Mouse (Mus musculus) CH12.LX (cell line): Measurements from ENCODE around the gene Ago4. TPM values are rescaled to one million over a fixed set of nuclear protein-coding genes. Genes with fewer than 3 reads are reported as not detected.

Experiments used
- DNase-seq: peaks from one replicate; pipeline ENCODE4 v3.0.0-alpha.2; 2013; ENCODE audit errors: extremely low read depth
- H3K27ac ChIP-seq: 2 replicates; pipeline ENCODE4 v1.5.1; 2012; ENCODE audit warnings: low read depth, mild to moderate bottlenecking, control low read depth, moderate library complexity; ENCODE audit not compliant: insufficient read depth
- H3K27me3 ChIP-seq: replicated peaks from 2 replicates; pipeline ENCODE3; 2012; ENCODE audit warnings: inconsistent platforms
- H3K36me3 ChIP-seq, 2 experiments: replicated peaks in 1 of 2; 2 replicates each; pipeline versions ENCODE3 to v1.6.1; 2012; ENCODE audit warnings: inconsistent platforms in 1 of 2, low read length in 1 of 2, mild to moderate bottlenecking in 1 of 2, mixed read lengths in 1 of 2, moderate library complexity in 1 of 2; ENCODE audit not compliant: control insufficient read depth in 1 of 2, insufficient read depth in 1 of 2
- H3K4me1 ChIP-seq, 2 experiments: 2 replicates each; pipeline ENCODE4 v1.6.1; 2012; ENCODE audit warnings: inconsistent platforms in 1 of 2, moderate library complexity in 1 of 2; ENCODE audit not compliant: insufficient read depth in 2 of 2, control insufficient read depth in 1 of 2
- H3K4me2 ChIP-seq: 2 replicates; pipeline ENCODE4 v1.6.1; 2012; ENCODE audit warnings: low read depth, mild to moderate bottlenecking, control low read depth; ENCODE audit not compliant: poor library complexity, insufficient read depth, severe bottlenecking
- H3K4me3 ChIP-seq, 3 experiments: fragments of 150-350 bp in 1 of 3; sonication (generic) in 1 of 3; replicated peaks in 1 of 3; 2 replicates each; pipeline versions ENCODE3 to v1.5.1; 2011 to 2012; ENCODE audit warnings: low read depth in 2 of 3, low read length in 2 of 3, mild to moderate bottlenecking in 2 of 3, moderate library complexity in 2 of 3, control low read depth in 1 of 3, improper control_type of control experiment in 1 of 3, inconsistent platforms in 1 of 3, mixed read lengths in 1 of 3; ENCODE audit not compliant: poor library complexity in 1 of 3
- H3K79me2 ChIP-seq: replicated peaks from 2 replicates; pipeline ENCODE4 v1.6.1; 2012; ENCODE audit warnings: mild to moderate bottlenecking, moderate library complexity; ENCODE audit not compliant: control insufficient read depth, poor library complexity, insufficient read depth, severe bottlenecking; ENCODE audit errors: extremely low read depth
- H3K9ac ChIP-seq: 2 replicates; pipeline ENCODE4 v1.6.1; 2012; ENCODE audit warnings: low read depth, mild to moderate bottlenecking, control low read depth, moderate library complexity; ENCODE audit not compliant: insufficient read depth
- H3K9me3 ChIP-seq: replicated peaks from 2 replicates; pipeline ENCODE3; 2012; ENCODE audit warnings: low read length, inconsistent platforms, mixed read lengths
- CHD1 ChIP-seq: IDR thresholded peaks from 2 replicates; pipeline ENCODE4 v1.6.1; 2012; ENCODE audit warnings: low read depth, low read length, improper control_type of control experiment, inconsistent platforms
- CTCF ChIP-seq, 2 experiments: IDR thresholded peaks in 1 of 2; conservative IDR thresholded peaks in 1 of 2; 2 replicates each; pipeline ENCODE4 v1.5.1; 2011 to 2012; ENCODE audit warnings: low read depth in 2 of 2, low read length in 2 of 2, improper control_type of control experiment in 1 of 2, inconsistent platforms in 1 of 2, mild to moderate bottlenecking in 1 of 2, moderate library complexity in 1 of 2
- E2F4 ChIP-seq: IDR thresholded peaks from 2 replicates; pipeline ENCODE4 v1.6.1; 2011; ENCODE audit warnings: low read depth, low read length, improper control_type of control experiment; ENCODE audit not compliant: insufficient replicate concordance
- ELF1 ChIP-seq: IDR thresholded peaks from 2 replicates; pipeline ENCODE4 v1.6.1; 2014; ENCODE audit warnings: low read depth, mild to moderate bottlenecking, inconsistent platforms, low read length, improper control_type of control experiment
- IRF4 ChIP-seq: IDR thresholded peaks from 2 replicates; pipeline ENCODE4 v1.6.1; 2014; ENCODE audit warnings: low read depth, mild to moderate bottlenecking, inconsistent platforms, low read length, improper control_type of control experiment
- JUN ChIP-seq: IDR thresholded peaks from 2 replicates; pipeline ENCODE4 v1.6.1; 2011; ENCODE audit warnings: low read depth, mild to moderate bottlenecking, low read length, improper control_type of control experiment, moderate library complexity; ENCODE audit not compliant: insufficient read depth
- JUND ChIP-seq: conservative IDR thresholded peaks from 2 replicates; pipeline ENCODE4 v1.6.1; 2011; ENCODE audit warnings: low read depth, low read length, improper control_type of control experiment
- KAT2A ChIP-seq: IDR thresholded peaks from 2 replicates; pipeline ENCODE4 v1.6.1; 2012; ENCODE audit warnings: low read length, improper control_type of control experiment, inconsistent platforms; ENCODE audit not compliant: insufficient replicate concordance
- MAFK ChIP-seq: IDR thresholded peaks from 2 replicates; pipeline ENCODE4 v1.6.1; 2011; ENCODE audit warnings: low read length, improper control_type of control experiment; ENCODE audit not compliant: insufficient replicate concordance
- MAZ ChIP-seq: IDR thresholded peaks from 2 replicates; pipeline ENCODE4 v1.6.1; 2012; ENCODE audit warnings: low read depth, mild to moderate bottlenecking, inconsistent platforms, low read length, improper control_type of control experiment, moderate library complexity
- MXI1 ChIP-seq: IDR thresholded peaks from 2 replicates; pipeline ENCODE4 v1.6.1; 2011; ENCODE audit warnings: mild to moderate bottlenecking, low read depth, low read length, improper control_type of control experiment
- MYC ChIP-seq: IDR thresholded peaks from 2 replicates; pipeline ENCODE4 v1.6.1; 2011; ENCODE audit warnings: low read depth, mild to moderate bottlenecking, improper control_type of control experiment, low read length
- NRF1 ChIP-seq: IDR thresholded peaks from 2 replicates; pipeline ENCODE4 v1.6.1; 2014; ENCODE audit warnings: low read depth, mild to moderate bottlenecking, inconsistent platforms, low read length, improper control_type of control experiment, moderate library complexity
- PAX5 ChIP-seq: IDR thresholded peaks from 2 replicates; pipeline ENCODE4 v1.6.1; 2012; ENCODE audit warnings: low read length, inconsistent platforms, mixed read lengths
- POLR2A ChIP-seq: IDR thresholded peaks from 2 replicates; pipeline ENCODE4 v1.6.1; 2011; ENCODE audit warnings: low read depth, mild to moderate bottlenecking, improper control_type of control experiment, low read length
- RAD21 ChIP-seq: IDR thresholded peaks from 2 replicates; pipeline ENCODE4 v1.6.1; 2011; ENCODE audit warnings: low read depth, mild to moderate bottlenecking, low read length, improper control_type of control experiment, moderate library complexity
- SMC3 ChIP-seq: IDR thresholded peaks from 2 replicates; pipeline ENCODE4 v1.6.1; 2011; ENCODE audit warnings: low read depth, low read length, improper control_type of control experiment
- TBP ChIP-seq: conservative IDR thresholded peaks from 2 replicates; pipeline ENCODE4 v1.6.1; 2011; ENCODE audit warnings: low read depth, low read length, improper control_type of control experiment
- TCF12 ChIP-seq: IDR thresholded peaks from 2 replicates; pipeline ENCODE4 v1.6.1; 2014; ENCODE audit warnings: low read depth, mild to moderate bottlenecking, inconsistent platforms, low read length, improper control_type of control experiment
- UBTF ChIP-seq: IDR thresholded peaks from 2 replicates; pipeline ENCODE4 v1.6.1; 2012; ENCODE audit warnings: low read depth, mild to moderate bottlenecking, inconsistent platforms, low read length, improper control_type of control experiment, moderate library complexity
- USF2 ChIP-seq: conservative IDR thresholded peaks from 2 replicates; pipeline ENCODE4 v1.6.1; 2011; ENCODE audit warnings: low read depth, low read length, improper control_type of control experiment
- ZMIZ1 ChIP-seq: IDR thresholded peaks from 2 replicates; pipeline ENCODE4 v1.6.1; 2012; ENCODE audit warnings: low read depth, mild to moderate bottlenecking, inconsistent platforms, low read length, improper control_type of control experiment
- dilution Hi-C: fragments of 300-500 bp; cut with MboI; formaldehyde crosslinking; loops from 2 replicates; pipeline ENCODE4 v1.14.3; 2020; ENCODE audit warnings: low sequenced_read_pairs; ENCODE audit not compliant: extremely low pct_unique_long_range_greater_than_20kb, extremely low pct_ligation_motif_present
- in situ Hi-C: fragments of 300-500 bp; cut with MboI; formaldehyde crosslinking; loops from 3 replicates; pipeline ENCODE4 v1.14.3; 2019; ENCODE audit warnings: low sequenced_read_pairs, low pct_ligation_motif_present, low pct_unique_long_range_greater_than_20kb, mixed read lengths
- polyA plus RNA-seq: library from polyadenylated mRNA; unstranded; fragments of >175 nt; gene quantifications from 2 replicates; pipeline ENCODE4 v1.2.1, GENCODE M21; 2012; ENCODE audit warnings: low read depth; ENCODE audit not compliant: insufficient read length
- total RNA-seq, 2 experiments: library from RNA; depleted of rRNA; stranded (reverse); fragments of 300-350 nt in 1 of 2; fragments of >200 nt in 1 of 2; gene quantifications; 2 replicates each; pipeline ENCODE4 v1.2.3; 2012 to 2014

The Ago4 gene
- total and polyA plus RNA-seq, 3 experiments = 1.2 to 2.6 (median 1.3) TPM

- dilution Hi-C loops (no loop called here), in situ Hi-C loops (no loop called here)
- Histone ChIP-seq H3K4me1 (no peaks in the 10 kb centered on the region), H3K9ac (no peak overlapping the region), H3K4me3 (no peak overlapping the region), H3K9me3 (peaks cover 11% of the 10 kb centered on the region), H3K36me3 (peaks cover 77 to 97% of the 10 kb centered on the region in 2 experiments), H3K79me2 (no peaks in the 10 kb centered on the region), H3K27me3 (no peaks in the 10 kb centered on the region), H3K4me2 (no peak overlapping the region), H3K27ac (no peak overlapping the region)
- DNase-seq = no peak
- TF ChIP-seq JUND (no peak), MYC (no peak), CTCF (conservative IDR thresholded peaks at IDR 0.05 in 1 of 2, IDR thresholded peaks at IDR 0.05 in 1 of 2; ENCODE audit: low read depth in 2 of 2, low read length in 2 of 2) (no peak), IRF4 (no peak), E2F4 (no peak), CHD1 (no peak), MXI1 (no peak), UBTF (no peak), TBP (no peak)
Measured at GRCm38 (mm10) chr4:126577920-126578319, 44.6 kb upstream of the Ago4 start.

GRCm38 (mm10) chr4:126576281-126576680 lies 43.0 kb upstream of the Ago4 start:
- DNase-seq = no peak
- Histone ChIP-seq H3K27ac (no peak overlapping the region), H3K27me3 (no peaks in the 10 kb centered on the region), H3K4me3 (no peak overlapping the region), H3K4me1 (no peaks in the 10 kb centered on the region), H3K4me2 (no peak overlapping the region), H3K79me2 (no peaks in the 10 kb centered on the region), H3K9me3 (peaks cover 11% of the 10 kb centered on the region), H3K9ac (no peak overlapping the region), H3K36me3 (peaks cover 82 to 99% of the 10 kb centered on the region in 2 experiments)
- dilution Hi-C loops (no loop called here), in situ Hi-C loops (no loop called here)
- TF ChIP-seq NRF1 (no peak), E2F4 (no peak), IRF4 (no peak), PAX5 (no peak), TCF12 (no peak), CHD1 (no peak), MAZ (no peak), ELF1 (no peak), CTCF (conservative IDR thresholded peaks at IDR 0.05 in 1 of 2, IDR thresholded peaks at IDR 0.05 in 1 of 2; ENCODE audit: low read depth in 2 of 2, low read length in 2 of 2) (no peak), MAFK (no peak), POLR2A (no peak), JUN (no peak), TBP (no peak), JUND (no peak), ZMIZ1 (no peak), KAT2A (no peak), RAD21 (no peak), USF2 (no peak), UBTF (no peak), SMC3 (no peak)
